Mouse (Mus musculus) embryo, embryonic 9.5 days (tissue): ENCODE measurements around the gene Ccdc71.

Source experiments
- DNase-seq: peaks from one replicate; pipeline ENCODE4 v3.0.0-alpha.2; 2017; ENCODE audit errors: extremely low spot score

Ccdc71 gene

DNA sequence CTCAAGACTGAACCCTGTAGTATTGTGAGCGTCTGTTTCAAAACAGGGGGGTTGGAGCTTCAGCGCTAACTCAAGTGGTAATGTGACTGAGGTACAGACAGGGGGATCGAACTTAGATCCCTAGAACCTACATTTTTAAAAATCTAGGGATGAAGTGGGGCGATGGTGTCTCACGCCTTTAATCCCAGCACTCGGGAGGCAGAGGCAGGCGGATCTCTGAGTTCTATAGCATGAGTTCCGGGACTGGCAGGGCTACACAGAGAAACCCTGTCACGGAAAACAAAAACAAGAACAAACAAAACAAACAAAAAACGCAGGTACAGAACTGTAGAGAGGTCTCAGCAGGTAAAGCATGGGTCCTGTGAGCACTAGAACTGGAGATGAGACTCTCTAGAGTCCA, 3.4 kb upstream of the Ccdc71 start:
- DNase-seq: no peak

DNA sequence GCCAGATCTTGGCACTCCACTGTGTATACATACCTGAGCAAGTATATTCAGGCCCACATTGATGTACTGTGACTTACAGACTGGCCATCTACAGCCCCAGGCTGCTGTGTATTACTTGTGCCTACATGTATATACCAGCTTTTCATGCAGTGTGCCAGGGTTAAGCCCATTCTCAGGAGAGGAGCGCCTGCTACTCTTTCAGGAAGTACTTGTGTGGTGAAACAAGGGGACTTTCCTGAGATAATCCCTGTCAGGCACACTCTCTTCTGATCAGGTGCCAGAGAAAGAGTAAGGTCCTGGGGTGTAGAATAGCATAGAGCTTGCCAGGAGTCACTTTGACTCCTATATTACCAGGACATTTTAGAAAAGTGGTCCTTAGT, 398 bp upstream of the Ccdc71 start:
- DNase-seq: no peak

GRCm38 (mm10) chr9:108461181-108461631, 879 bp downstream of the Ccdc71 start, which contains the start of gene Klhdc8b:
Gene Klhdc8b, minus strand, starts transcription at chr9:108461581.
- DNase-seq: no peak

DNA sequence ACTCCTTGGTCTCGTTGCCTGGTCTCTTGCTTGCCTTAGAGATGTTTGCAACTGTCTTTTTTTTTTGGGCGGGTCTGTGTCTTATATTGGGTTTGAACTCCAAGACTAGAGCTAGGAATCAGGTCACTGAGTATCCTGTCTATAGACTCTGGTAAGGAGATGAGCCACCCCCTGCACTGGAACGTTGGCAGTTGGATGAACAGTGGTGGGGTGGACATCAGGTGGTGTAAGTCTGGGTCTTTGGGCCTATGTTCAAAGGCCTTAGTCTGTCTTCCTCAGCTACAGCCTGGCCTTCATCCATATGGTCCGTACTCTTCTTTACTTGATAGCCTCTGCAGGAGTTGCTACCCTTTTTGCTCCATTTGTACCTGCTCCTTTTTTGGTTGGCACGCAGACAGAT, 1.3 kb downstream of the Ccdc71 start:
- no peak for DNase-seq

GRCm38 (mm10) chr9:108462192-108462591, 1.9 kb downstream of the Ccdc71 start:
- DNase-seq: no peak

GRCm38 (mm10) chr9:108463713-108464112, 3.4 kb downstream of the Ccdc71 start:
- no peak for DNase-seq

- DNase-seq: no peak
Observed at GRCm38 (mm10) chr9:108466219-108466618, 5.9 kb downstream of the Ccdc71 start.

DNA sequence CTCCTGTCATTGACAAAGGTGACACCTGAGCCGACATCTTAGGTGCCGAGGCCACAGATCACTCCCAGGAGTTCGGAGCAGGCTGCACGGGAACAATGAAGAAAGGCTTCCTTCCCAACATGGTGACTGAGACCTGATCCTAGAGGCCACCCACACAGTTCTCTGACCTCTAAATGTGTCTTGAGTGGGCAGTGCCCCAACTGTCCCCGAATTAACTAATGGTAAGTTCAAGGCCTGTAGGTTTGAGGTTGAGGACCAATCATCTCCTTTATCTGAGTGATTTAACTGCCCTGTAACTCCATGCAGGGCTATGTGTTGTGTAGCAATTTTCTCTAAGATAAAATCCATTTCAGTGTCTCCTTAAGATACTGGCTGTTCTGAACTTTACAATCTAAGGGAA, 9.1 kb downstream of the Ccdc71 start:
- DNase-seq: no peak

DNA sequence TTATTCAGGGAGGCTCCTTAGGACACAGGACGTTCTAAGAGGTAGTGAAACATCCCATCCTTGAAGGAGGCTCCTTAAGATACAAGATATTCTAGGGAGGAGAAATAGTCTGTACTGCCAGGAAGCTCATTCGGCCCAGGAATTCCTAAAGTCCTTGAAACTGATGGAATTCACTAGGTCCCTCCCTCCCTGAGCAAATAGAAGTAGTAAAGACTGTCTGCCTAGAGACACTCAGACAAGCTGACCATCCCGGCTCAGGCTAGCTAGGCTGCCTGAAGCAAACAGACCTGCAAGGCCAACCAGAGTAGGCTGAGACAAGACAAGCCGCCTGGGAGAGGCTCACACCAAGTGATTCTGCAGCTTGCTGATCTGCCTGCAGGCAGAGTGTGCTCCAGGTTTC, 9.5 kb downstream of the Ccdc71 start:
- no peak for DNase-seq

- DNase-seq: no peak
Observed at GRCm38 (mm10) chr9:108474528-108474927, 14.2 kb downstream of the Ccdc71 start.

DNA sequence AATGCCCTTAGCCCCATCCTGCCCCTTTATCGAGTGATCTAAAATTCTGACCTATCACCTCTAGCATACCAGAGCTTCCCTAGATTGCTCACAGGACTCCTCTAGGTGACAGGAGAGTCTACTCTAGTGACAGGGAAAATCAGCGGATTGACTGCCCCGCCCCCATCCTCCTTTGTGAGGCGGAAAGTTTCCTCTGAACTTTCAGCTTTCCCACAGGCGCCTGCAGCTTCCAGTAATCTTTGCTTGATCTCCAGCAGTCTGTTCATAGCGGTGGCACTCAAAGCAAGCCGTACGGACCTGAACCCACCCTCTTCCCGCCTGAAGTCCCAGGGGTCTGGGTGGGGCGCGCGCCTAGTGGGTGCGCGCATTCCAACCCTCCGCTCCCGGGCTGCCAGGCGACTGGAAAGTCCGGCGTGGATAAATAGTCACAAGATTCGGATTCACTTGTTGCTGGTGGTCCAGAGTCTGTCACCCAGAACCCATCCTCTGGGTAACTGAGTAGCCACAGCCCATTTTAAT, 18.4 kb downstream of the Ccdc71 start:
- DNase-seq: peak; percentile 89

DNA sequence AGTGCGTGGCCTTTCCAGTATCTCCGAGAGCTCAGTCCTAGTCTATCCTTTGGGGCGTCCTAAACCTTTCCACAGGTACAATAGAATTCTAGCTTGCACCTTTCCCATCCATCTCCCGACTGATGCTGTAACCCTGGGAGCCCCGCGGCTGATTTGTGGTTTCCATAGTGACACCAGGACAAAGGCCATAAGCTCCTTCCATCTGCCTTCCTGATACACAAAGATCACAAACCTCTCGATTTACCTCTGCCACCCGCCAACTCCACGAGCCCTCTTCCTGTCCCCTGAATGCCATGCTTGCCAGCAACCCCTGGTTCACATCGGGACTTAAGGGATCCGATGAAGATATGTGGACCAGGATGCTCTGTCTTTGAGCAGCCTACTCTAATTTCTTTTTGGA, 18.9 kb downstream of the Ccdc71 start:
- DNase-seq: no peak

DNA sequence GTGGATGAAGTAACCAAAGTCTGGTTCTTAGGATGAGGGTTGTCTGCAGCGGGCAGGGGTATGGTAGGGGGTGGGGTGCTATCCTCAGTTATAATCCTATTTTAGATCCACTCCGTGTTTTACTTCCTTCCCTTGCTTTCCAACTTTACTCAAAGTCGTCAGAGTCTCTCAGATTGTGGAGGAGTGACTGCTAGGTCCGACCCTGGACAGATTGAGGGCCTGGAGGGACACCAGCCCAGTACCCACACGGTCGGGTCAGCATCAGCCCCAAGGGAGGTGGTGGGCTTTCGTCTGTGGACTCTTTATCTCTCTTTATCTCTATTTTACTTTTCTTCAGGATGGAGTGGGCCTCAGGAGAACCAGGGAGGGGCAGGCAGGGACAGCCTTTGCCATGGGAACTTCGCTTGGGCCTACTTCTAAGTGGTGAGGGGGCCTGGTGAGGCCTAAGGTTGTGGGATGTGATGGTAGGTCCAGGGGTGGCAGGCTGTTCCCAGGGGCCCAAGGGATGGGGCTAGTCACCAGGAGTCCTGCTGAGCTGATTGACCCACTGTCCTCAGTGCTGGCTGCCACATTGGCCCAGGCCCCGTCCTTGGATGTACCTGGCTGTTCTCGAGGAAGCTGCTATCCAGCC, 19.5 kb downstream of the Ccdc71 start, which contains the start of gene Lamb2:
Gene Lamb2, plus strand, starts transcription at position 16 of the 631 bp plus-strand sequence.
- DNase-seq: peak; percentile 82

DNA sequence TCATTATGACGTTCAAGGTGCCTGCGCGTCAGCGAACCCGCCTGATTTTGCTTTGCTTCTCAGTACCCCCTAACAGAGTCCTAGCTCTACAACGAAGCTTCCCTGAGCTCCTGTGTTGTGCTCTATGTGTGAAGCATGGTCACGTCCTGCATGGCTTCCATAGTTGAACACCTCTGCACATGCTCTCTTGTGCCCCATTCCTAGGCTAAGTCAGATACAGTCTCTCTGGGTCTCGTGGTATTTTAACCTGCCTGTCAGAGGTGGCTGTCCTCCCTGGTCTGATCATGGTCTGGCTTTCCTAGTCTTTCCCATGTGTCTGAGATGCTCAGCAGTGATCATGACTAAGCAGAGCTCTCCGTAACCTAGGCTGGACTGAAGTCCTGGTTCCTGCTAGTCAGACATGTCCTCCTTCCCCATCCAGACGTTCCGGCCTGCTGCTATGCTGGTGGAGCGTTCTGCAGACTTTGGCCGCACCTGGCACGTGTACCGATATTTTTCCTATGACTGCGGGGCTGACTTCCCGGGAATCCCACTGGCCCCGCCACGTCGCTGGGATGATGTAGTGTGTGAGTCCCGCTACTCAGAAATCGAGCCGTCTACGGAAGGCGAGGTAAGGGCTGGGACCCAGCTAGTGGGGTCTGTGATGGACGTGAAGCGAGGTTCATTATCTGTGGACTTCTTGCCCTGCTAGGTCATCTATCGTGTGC, 20.6 kb downstream of the Ccdc71 start:
- DNase-seq: no peak

DNA sequence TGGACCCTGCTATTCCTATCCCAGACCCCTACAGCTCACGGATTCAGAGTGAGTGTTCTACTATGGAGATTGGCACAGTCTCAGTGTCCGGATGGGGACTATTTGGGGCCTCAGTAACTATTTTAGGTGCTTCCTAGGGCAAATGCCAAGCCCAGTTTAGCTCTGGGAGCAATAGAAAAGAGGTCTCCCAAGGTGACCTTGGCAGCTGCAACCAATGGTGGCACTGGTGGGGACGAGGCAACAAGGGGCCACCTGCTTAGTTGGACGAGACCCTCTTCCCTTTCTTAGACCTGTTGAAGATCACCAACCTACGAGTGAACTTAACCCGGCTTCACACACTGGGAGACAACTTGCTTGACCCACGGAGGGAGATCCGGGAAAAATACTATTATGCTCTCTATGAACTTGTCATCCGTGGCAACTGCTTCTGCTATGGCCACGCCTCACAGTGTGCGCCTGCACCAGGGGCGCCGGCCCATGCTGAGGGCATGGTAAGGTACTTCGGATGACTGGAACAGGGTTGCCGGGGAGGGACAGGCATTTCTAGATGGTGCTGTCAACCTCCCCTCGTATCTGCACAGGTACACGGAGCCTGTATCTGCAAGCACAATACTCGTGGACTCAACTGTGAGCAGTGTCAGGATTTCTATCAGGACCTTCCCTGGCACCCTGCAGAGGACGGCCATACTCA, 21.3 kb downstream of the Ccdc71 start:
- DNase-seq: no peak

GRCm38 (mm10) chr9:108483051-108483790, 22.9 kb downstream of the Ccdc71 start:
- no peak for DNase-seq

- DNase-seq: no peak
Observed at GRCm38 (mm10) chr9:108484021-108484420, 23.7 kb downstream of the Ccdc71 start.

- no peak for DNase-seq
Observed at GRCm38 (mm10) chr9:108485301-108485875, 25.1 kb downstream of the Ccdc71 start.

DNA sequence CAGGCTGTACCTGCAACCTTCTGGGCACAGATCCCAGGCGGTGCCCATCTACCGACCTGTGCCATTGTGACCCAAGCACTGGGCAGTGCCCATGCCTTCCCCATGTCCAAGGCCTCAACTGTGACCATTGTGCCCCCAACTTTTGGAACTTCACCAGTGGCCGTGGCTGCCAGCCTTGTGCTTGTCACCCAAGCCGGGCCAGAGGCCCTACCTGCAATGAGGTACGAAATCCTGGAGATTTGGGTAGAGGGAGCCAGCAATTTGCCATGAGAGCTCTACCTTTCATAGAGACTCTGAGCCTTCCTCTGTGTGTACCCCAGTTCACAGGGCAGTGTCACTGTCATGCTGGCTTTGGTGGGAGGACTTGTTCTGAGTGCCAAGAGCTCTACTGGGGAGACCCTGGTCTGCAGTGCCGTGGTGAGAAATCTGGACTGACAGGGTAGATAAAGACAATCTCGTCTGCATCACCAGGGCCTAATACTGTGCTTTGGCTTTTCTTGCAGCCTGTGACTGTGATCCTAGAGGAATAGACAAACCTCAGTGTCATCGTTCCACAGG, 26.7 kb downstream of the Ccdc71 start:
- no peak for DNase-seq

- DNase-seq: no peak
Observed at GRCm38 (mm10) chr9:108488403-108488802, 28.1 kb downstream of the Ccdc71 start.

GRCm38 (mm10) chr9:108489215-108489614, 28.9 kb downstream of the Ccdc71 start:
- DNase-seq: no peak
